Mouse (Mus musculus) liver (tissue): ENCODE measurements around the gene Hist1h3d.
A peak's percentile ranks its signal among the peaks of the same experiment; 100 is the strongest.

Source experiments
- DNase-seq: peaks from one replicate; pipeline ENCODE4 v3.0.0-alpha.2; 2020; ENCODE audit warnings: mixed read lengths

The Hist1h3d gene

DNA sequence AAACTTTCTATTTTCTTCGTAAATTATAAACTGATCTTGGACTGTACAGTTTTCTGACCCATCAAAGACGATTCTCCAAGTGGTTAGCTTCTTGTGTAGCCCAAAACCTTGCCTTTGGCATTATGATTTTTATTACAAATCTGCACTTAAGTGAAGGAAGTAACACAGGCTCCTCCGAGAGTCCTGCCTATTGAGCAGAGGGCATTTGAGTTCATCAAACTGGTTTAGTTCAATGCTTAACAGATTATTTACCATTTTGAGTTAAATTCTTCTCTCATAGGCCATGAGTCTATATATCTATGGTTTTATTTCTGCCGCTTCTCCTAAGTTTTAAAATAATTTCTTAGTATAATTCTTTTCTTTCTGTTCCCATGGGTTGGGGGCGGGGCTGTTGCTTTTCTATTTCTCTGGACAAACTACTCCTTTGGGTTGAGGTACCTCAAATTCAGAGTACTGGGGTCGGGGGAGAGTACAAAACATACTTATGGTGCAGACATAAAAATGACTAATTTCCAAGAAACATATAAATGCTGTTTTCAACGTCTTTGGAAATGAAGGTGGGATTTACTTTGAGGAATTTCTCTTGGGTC, 47.4 kb downstream of the Hist1h3d start:
- DNase-seq = peak; percentile 25
